Mouse (Mus musculus) left cerebral cortex, adult 8-10 months (tissue): Measurements from ENCODE around the gene Tbc1d14. TPM values are rescaled to one million over a fixed set of nuclear protein-coding genes. Genes with fewer than 3 reads are reported as not detected.

Experiments
- DNase-seq, 2 experiments: peaks; one replicate each; pipeline ENCODE4 v3.0.0; 2022; ENCODE audit warnings: low spot score in 2 of 2
- total RNA-seq, 4 experiments: library from RNA; stranded (reverse); gene quantifications; 2 replicates each; pipeline ENCODE4 v1.2.4; 2022

The Tbc1d14 gene
- total RNA-seq, 4 experiments from 2014 or later = 64.9 to 68.9 (median 68.0) TPM

DNA sequence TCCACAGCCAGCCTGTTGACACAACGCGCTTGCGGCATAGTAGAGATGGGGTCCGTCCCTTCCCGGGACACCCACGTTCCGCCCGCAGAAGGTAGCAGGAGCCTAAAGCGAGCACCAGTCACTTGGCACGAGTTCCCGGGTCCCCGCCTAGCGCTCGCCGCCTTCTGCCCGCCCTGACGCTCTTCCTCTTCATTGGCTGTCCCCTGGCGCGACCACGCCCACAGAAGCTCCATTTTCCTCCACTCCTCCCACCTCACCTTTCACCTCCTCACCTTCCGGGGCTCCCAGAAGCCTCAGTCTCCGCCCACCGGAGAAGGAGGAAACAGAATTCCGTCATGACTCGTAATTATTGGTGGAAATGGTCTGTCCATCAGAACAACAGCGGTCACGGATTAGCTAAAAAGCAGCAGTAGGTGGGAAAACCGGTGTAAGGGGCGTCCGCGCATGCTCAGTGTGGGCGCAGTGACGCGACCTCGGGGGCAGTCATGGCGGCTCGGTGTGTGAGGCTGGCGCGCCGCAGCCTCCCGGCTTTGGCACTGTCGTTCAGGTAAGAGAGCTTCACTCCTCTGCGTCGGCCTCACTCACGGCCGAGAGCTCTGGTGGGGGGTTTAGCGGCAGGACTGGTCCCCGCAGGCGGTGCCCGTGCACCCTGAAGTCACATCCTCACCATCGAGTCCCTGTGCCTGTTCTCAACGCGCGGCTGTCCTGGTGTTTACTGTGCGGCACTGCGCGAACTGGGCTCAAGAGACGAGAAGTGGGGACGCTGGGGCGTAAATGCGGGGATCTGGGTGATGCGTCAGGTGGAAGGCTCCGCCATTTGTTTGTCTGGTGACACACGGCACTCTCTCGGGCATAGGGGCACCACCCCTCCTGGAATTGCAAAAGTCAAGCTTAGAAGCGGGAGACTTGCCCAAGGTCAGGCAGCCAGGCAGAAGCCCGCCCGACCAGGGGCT is 128.1 kb downstream of the Tbc1d14 start, which contains the start of gene Grpel1:
Grpel1 (plus strand) TSS at position 290 of the 953 bp plus-strand sequence.
- peak; percentile 93 to 99 for DNase-seq

DNA sequence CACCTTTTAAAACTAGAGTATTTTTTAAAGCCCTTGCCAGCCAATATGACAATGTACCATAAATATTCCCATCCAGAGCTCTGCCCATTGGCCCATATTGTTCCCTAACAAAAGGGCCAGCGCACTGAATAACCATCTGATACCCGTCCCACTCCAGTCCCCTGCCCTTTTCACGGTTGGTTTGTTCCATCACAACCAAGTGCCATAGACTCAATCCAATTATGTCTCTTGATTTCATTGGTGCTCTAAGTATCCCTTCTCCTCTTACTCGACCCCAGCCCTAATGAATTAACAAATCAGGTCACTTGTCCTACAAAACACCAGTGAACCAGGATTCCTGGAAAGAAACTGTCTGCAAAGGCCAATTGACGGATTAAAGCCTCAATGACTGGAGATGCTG is 129.7 kb downstream of the Tbc1d14 start:
- DNase-seq = no peak

DNA sequence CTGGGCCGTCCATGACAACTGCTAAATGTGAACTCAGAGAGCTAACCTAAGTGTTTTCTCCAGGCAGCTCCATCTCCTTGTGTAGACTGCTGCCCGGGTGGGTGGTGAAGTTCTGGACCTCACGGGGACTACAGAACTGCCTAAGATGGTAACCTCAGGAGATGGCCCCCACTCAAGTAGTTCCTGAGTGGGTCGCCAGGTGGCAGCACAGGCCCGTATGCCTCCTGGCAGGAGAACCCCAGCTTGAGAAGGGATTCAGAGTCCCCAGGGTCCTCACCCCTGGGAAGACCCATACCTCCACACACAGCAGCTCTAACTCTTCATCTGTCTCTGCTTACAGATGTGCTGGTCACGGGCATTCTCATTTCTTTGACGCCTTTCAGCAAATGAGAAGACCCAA is 130.3 kb downstream of the Tbc1d14 start:
- DNase-seq = peak; percentile 51 to 89

DNA sequence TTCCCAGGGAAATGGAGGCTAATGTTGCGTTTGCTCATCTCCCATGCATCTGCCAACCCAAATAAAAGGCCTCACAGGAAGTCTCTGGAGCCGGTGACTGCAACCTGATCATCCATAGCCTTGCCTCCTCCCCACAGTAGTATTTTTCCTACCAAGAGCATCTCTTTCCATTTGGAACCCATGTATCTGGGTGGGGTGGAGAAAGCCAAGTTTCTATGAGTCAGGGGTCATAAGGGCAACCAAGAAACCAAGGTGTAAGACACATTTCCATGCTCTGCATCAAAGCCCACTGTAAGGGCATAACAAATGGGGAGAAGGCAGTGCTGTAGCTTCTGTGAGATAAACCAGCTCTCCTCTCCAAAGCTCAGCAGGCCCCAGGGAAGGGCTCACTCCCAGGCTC is 131.8 kb downstream of the Tbc1d14 start:
- DNase-seq = no peak

DNA sequence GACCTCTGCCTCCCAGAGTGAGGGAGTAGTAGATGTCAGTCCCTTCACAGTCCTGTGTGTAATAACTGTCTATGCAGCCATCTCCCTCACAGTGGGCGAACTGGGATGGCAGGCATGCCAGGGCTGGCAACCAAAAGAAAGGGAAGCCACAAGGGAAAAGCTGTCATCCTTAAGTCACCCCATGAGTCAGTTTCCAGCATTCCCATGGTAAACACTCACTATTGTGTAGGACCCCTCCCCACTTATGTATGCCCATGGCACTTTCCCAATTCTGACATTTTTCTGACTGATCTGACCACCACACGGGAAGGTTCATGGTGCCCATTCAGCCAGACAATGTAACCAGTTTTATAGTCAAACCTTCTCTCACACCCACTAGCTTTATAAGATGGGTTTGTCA is 132.4 kb downstream of the Tbc1d14 start:
- DNase-seq = no peak

DNA sequence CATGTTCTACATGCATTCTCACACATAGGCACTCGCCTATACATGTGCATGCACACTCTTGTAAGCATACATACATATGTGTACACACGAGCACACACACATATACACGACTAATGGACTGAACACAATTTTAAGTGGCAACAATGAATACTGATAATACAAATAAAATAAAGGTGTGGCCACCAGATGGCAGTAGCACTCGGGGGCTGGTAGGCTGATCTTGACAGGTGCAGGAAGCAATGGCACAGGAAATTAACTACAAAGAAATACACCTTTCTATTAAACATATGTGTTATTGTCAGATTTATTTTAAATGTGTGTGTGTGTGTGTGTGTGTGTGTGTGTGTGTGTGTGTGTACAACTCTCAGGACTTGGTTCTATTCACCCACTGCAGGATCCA is 134.2 kb downstream of the Tbc1d14 start:
- DNase-seq = no peak

DNA sequence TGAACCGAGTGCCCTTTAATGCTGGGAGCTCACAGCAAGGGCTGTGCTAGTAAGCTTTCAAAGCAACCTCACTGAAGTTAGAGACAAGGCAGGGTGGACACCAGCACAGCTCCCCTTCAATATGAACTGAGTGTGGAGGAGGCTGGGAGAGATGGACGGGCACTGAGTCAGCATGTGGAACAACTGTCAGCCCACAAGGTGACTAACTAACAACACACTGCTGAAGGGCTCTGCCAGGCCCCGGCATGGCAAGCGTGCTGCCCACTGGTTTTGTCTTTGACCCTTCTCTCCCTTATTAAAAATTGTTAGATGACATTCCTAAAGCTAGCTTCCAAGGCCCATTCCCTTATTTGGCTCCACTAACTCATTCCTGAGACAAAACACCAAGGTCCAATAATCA is 135.4 kb downstream of the Tbc1d14 start:
- DNase-seq = no peak

DNA sequence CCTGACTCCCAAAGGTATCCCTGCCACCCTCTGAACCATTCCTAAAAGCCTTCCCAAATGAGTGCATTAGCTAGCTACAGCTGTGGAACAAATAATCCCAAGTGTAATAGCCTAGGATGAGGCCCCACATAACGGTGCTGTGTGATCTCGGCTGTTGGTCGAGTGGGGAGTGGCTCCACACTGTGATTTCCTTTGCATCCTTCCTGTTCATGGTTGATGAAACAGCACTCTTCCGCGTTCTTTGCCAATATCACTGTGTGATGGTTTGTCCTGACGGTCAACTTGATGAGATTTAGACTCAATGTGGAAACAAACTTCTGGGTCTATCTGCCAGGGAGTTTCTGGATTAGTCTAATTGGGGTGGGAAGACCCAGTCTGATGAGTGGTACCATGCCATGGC is 140.3 kb downstream of the Tbc1d14 start:
- DNase-seq = no peak

DNA sequence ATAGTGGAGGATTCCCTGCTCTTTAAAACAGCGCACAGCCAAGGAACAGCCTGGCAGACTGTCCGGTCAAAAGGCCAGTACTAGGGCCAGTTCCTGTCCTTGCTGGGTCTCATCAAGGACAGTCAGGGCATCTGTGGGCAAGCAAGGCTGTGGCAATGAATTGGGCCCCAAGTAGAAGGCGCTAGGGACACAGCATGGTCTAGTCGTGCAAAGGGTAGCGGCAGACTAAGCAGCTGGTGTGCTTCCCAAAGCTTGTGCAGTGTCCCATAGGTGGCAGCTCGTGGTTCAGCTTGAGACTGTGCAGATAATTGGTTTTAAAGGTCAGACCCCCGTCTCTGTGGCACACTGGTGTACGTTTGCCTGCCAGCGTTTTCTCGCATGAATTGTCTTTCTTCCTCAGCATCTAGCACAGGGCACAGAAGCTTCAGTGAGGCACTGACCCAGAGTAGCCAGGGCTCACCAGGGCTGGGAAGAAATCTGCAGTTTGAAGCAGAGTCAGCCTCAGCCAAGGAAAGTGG is 141.1 kb downstream of the Tbc1d14 start:
- DNase-seq = no peak

DNA sequence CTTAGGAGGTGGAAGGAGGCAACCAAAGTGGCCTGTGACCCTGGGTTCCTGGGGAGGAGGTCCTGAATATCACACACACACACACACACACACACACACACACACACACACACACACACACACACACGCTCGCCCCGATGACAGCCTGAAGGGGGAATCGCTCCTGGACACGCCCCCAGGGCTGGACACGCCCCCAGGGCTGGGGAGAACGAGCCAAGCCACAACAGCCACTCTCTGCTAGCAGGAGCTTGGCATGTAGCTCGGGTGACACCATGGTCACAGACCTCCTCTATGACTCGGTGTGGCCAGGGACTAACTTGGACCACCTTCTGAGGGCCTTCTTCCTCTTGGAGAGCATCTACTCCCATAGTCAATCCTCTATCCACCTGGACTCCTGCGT is 142.0 kb downstream of the Tbc1d14 start:
- no peak for DNase-seq

DNA sequence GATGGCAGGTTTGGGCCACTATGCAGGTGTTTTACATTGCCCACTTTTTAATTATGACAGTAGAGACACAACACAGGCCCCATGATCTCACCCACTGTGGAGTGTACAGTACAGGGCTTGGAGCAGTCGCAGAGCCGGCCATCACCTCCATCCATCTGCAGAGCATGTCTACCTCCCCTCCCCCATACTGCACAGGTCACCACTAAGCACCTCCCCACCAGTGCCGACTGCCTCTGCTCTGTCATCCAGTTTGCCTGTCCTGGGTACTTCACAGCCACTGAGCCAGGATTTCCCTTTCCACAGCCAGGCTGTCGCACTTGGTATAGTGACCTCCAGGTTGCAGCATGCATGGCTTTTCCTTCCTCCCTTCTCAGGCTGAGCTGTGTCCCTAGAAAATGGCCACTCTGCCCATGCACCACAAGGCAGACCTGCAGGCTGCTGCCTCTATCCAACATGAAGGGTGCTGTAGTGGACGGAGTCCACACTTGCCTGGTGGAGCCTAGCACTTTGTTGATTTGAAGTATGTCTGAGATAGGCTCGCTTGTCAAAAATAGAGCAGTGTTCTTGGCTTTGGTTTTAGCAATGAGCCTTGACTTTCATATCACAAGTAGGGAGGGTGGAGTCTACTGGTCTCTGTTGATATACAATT is 143.2 kb downstream of the Tbc1d14 start:
- DNase-seq = no peak

DNA sequence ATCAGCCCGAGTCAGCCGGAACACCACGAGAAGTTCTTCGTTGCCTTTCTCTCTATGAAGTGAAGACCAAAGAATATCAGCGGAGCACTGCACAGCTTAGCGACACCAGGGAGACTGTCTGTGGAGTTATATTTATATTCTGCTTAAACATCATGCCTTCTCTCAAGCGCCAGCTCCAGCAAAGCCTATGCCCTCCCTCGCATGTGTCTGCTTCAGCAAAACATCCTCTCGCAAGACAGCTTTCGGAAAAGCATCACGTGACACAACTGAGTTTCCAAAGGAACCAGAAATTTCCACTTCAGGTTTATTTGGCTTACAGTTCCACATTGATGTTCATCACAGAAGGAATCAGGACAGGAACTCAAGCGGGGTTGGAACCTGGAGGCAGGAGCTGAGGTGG is 145.2 kb downstream of the Tbc1d14 start:
- DNase-seq = no peak

DNA sequence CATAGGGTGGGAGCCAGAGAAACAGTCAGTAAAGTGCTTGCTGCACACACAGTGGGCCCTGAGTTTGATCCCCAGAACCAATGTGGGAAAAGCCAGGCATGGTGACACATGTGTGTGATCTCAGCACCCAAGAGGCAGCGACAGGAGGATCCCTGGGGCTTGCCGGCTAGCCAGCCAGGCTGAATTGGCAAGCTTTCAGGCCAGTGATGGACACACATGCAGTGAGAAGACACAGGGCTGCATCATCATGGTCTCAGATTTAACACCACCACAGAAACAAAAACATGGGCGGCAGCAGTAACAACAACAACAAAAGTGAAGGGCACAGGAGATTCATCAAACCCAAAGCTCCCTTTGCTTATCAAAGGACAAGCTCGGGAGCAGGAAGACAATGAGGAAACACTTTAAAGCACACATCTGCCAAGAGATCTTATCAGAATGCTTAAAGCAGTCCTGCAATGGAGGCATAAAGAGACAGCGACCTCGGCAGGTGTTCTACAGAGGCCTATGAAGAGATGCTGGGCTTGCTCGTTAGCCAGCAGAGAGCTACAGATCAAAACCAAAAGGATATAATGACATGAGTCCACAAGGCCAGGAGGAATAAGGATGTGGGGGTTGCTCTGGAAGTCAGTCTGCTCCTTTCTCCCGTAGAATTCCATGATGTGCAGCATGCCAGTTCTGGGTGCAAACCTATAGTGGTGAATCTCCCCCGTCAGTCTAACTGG is 146.7 kb downstream of the Tbc1d14 start:
- no peak for DNase-seq

DNA sequence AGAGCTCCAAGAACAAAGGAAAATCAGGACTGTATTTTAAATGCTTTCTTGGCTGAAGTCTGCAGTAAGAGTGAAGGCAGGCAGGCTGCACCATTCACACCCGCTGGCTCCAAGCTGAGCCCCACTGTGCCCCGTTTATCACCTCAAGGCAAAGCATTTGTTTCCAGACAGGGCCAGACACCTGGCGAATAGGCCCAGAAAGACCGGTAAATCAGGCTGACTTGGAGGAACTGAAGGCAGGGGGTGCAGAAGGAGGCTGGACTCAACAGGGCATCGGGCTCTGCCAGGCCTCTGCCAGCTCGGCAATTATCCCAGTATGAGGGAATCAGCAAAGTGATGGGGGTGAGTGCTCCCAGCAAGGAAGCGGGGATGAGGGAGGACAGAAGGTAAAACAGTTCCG is 148.0 kb downstream of the Tbc1d14 start:
- no peak for DNase-seq

DNA sequence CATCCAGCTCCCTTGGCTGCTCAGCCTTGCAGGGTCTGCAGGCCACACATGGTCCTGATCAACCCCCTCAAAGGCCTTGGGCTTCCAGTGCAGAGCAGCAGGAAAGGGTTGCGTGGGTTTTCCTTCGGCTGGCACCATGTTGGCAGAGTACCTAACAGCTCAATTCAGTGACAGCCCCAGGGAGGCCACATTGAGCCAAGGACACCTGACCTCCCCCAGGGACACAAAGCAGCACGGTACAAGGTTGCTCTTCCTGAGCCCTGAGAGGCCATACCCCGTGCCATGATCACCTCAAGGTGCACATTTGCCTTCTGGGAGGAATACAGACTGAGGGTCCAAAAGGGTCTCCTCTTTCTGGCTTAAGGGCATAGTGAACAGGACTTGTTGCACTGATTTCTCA is 148.5 kb downstream of the Tbc1d14 start:
- DNase-seq = no peak

DNA sequence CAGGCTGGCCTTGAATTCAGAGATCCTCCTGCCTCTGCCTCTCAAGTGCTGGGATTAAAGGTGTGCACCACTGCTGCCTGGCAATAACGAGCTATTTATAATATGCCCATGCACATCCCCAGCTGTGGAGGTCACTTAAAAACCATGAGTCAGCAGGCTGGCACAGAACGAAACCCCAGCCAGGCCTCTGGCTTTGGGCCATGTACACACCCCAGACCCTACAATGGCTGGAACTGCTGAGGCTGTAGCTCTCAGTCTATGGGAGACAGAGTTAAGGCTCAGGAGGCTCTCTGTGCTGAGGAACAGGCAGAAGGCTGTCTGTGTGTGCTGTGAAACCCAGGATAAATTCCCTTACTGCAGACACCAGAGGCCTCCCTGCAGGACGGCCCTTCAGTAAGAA is 152.3 kb downstream of the Tbc1d14 start:
- no peak for DNase-seq

Other genes with a start within 250 kb of the Tbc1d14 start
- 10 to 100 TPM; 37.3 to 41.7 (median 41.3) TPM for gene Sorcs2, start 195.1 kb downstream of the Tbc1d14 start, total RNA-seq
- 10 to 100 TPM; 21.3 to 24.9 (median 22.8) TPM for gene Grpel1, start 128.3 kb downstream of the Tbc1d14 start, total RNA-seq
- 10 to 100 TPM; 30.0 to 32.6 (median 30.5) TPM for gene Tada2b, start 109.0 kb downstream of the Tbc1d14 start, total RNA-seq
- gene Ccdc96, start 108.7 kb downstream of the Tbc1d14 start, total RNA-seq = 1 to 10 TPM in 2 of 4 experiments, under 1 TPM in 2; 0.59 to 1.1 (median 0.99) TPM
- gene D5Ertd579e, start 102.7 kb upstream of the Tbc1d14 start, total RNA-seq = 100 to 1,000 TPM in 2 of 4 experiments, 10 to 100 TPM in 2; 91.1 to 114 (median 96.7) TPM
- gene Bloc1s4, start 155.4 kb upstream of the Tbc1d14 start, total RNA-seq = 10 to 100 TPM; 13.5 to 17.0 (median 14.1) TPM
- 100 to 1,000 TPM; 439 to 442 (median 441) TPM for gene Mrfap1, start 203.5 kb upstream of the Tbc1d14 start, total RNA-seq
- 10 to 100 TPM; 33.6 to 46.8 (median 36.7) TPM for gene Man2b2, start 237.4 kb upstream of the Tbc1d14 start, total RNA-seq